Mouse (Mus musculus): Measurements from ENCODE around the gene Tbx19.

GRCm38 (mm10) chr1:165119011-165119726, 41.4 kb downstream of the Tbx19 start:
- TF ChIP-seq FOSL1 (IDR thresholded peaks at IDR 0.05; ENCODE audit: insufficient read depth, low read length, poor library complexity, severe bottlenecking), result no peak
- TF ChIP-seq MYOD1 (IDR thresholded peaks at IDR 0.05; ENCODE audit: control insufficient read depth, insufficient read length, low read depth), result no peak
- TF ChIP-seq CTCF (IDR thresholded peaks at IDR 0.05; ENCODE audit: control insufficient read depth, insufficient read depth, insufficient read length), result no peak
- no peak for TF ChIP-seq MYOG (IDR thresholded peaks at IDR 0.05; ENCODE audit: control insufficient read depth, extremely low read depth, insufficient read length)
- no peak for TF ChIP-seq USF1 (IDR thresholded peaks at IDR 0.05; ENCODE audit: low read depth)

Data from C2C12 (cell line).